Mouse (Mus musculus) layer of hippocampus, postnatal 36 days (tissue): ENCODE results near the gene Slc12a8. TPM values are rescaled to one million over a fixed set of nuclear protein-coding genes. Genes with fewer than 3 reads are reported as not detected.

Experiments
- DNase-seq, 2 experiments: peaks; one replicate each; pipeline ENCODE4 v3.0.0; 2022
- total RNA-seq, 2 experiments: library from RNA; stranded (reverse); gene quantifications; 2 replicates each; pipeline ENCODE4 v1.2.3; 2021

The Slc12a8 gene
- total RNA-seq, 2 experiments from 2014 or later, result 0.37 to 0.88 TPM

DNA sequence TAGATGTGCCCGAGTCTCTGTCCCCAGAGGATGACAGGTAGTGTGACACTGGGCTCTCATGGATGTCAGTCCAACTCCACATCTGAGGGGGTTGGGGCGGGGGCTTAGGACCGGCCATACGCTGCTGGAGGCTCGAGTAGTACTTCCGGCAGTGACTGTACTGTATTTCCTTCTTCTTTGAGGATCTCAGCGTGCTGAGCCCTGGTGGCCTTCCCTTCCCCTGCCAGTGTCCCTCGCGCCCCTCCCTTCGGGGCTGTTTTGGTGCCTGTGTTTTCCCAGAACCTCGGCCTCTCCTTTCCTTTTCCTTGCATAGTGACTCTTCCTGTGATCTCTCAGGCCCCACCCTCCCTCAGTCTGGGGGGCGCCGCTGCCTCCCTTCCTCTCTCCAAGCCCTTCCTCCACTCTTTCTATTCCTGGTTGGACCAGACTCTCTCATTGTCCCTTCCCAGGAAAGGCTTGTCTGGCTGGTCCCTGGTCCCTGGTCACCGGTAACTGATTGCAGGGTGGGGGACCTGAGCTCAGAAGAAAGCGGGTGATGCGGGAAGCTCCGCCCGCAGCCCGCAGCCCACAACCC is 66.8 kb downstream of the Slc12a8 start:
- no peak for DNase-seq

DNA sequence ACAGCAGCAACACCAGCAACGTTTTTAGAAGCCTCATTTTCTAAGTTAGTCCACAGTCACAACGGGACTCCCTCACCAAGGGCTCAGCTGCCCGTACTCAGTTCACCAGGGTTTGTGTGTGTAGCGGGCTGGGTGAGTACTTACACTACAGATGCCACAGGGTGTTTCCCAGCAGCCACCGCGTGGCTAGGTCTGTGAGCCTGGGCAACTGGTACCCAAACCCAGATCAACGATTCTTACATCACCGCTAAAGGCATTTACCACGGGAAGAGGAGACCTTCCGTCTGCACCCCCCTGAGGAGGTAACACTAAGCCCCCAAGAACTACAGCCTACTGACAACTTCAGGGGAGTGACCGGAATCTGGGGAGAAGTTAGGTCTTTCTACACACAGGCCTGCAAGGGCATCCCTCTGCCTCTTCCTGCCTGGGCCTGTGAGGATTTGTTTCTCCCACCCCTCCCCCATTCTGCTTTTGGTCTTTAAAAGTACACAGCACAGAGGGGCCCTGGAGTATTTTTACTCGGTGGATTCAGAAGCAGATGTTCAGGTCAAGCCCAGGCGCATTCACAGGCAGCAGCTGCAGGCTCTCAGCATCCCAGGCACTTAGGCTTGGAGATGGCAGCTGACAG is 67.4 kb downstream of the Slc12a8 start:
- no peak for DNase-seq

DNA sequence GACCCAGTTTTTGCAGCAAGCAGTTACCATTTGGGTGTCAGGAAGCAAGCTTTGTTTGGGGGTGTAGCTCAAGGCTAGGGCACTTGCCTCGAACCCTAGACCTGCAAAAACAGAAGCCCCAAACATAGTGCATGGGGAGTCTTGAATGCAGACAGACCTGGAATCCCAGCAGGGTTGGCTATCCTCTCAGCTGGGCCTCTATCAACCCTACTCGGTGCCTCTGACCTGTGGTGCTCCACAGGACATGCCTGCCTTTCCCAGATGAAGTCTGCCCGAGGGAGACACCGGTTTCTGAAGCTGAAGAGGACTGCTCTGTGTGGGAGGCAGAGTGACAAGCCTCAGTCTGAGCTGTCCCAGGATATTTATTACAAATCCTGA is 67.9 kb downstream of the Slc12a8 start:
- DNase-seq, result no peak

DNA sequence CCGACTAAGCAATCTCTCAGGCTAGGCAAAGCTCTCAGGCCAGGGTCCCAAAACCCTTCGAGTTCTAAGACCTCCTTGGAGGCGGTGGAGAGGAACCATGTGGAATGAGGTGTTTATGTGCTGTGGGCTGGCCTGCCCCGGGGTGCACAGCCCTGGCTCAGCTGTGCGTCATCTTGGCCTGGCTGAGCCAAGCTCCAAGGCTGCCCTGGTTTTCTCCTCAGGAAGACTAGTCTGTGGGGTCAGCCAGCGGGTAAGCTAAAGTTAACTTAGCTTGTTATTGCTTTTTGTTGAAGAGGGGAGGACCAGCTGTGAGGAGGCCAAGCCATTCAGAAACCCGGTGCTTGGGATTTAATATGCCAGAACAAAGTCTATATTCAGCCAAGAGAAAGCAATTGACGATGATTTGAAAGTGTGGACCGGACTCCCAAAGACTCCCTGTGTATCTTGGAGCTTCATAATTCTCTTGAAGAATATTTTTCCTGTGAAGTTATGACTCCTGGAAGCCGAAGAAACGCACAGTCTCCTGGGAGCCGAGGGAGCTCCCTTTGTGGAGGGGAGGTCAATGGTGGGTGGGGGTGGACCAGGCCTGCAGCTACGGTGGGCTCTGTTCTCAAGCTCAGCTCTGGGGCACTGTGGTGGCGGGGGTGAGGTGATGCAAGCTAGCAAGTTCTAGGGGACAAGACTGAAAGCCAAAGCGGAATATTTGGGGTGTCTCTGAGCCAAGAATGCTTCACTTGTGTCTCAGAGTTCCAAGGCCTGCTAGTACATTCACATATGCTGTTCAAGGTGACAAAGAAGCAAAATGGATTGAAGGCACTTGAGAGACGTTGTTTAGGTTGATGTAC is 70.4 kb downstream of the Slc12a8 start:
- no peak for DNase-seq

- DNase-seq, result no peak
Observed at GRCm38 (mm10) chr16:33588845-33589244, 71.7 kb downstream of the Slc12a8 start.

DNA sequence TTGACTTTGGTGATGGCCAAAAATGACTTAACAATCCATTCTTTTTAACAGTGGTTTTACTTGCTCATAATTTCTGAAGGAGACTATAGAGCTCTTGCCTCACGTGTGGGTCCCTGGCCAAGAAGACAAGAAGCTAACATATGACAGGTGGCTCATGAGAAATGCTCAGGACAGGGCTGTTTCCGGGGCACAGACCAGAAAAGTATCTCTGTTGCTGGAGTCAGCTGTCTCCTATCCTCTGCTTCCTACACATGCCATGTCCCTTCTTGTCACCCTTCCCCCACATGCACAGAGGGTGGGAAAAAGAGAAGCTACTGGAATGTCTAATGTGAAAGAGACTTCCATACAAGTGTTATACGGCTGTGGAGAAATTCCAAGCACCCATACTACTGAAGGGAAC is 73.3 kb downstream of the Slc12a8 start:
- DNase-seq, result no peak

DNA sequence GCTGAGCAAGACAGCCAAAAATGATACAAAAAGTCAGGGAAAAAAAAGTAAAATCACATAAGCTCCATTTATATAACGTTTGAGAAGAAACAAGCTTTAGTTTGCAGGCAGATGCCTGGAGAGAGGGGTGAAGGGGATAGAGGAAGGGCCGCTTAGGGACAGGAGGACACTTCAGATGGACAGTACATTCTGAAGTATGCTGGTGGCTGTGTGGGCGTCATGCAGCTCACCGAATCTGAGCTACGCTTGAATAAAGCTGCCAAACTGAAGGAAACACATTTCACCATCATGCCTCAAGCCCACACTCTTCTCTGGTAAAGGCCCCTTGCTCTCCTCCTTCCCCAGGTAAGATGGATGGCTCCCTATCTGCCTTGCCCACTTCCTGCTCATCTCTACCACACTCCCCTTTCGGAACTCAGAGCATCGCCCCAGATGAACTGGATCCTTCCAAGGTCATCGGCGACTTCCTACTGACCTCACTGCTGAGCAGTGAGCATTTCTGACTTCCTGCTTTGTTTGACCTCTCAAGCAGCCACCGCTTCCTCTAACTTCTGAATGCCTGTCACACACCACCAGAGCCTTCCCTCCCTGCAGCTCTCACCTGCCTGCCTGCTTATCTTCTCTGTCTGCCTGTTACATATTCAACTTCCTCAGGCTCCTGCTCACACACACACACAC is 74.4 kb downstream of the Slc12a8 start:
- DNase-seq, result no peak

DNA sequence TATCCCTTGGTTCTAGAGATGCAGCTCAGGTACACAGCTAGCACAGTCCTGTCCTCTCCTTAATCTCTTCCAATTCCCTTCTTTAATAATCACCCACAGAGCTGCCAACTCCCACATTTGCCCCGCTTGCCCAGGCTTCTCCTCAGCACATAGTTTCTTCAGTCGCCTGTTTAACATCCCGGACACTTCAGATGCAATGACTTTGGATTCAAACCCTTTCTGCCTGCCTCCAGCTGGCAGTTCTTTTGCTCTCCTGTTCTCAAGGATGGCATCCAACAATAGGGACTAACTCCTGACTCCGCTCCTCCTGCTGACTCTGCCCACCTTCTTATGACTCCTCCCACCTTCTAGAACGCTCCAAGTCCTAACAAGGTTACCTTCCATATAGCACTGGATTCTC is 75.2 kb downstream of the Slc12a8 start:
- DNase-seq, result no peak

DNA sequence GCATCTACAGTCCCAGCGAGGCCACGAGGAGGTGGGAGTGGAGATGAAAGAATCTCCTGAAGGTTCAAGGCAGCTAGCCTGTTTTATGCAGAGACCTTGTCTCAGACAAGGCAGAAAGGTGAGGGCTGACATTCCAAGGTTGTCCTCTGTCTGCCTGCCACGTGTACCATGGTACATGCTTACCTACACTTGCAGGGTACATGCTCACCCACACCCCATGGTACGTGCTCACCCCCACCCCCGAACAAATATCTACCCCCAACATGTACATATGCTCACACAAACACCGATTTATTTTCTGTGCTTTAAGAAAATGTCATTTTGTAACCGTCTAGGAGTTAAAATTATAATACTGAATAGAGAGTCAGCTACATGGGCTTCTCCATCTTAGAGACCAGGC is 76.3 kb downstream of the Slc12a8 start:
- no peak for DNase-seq

DNA sequence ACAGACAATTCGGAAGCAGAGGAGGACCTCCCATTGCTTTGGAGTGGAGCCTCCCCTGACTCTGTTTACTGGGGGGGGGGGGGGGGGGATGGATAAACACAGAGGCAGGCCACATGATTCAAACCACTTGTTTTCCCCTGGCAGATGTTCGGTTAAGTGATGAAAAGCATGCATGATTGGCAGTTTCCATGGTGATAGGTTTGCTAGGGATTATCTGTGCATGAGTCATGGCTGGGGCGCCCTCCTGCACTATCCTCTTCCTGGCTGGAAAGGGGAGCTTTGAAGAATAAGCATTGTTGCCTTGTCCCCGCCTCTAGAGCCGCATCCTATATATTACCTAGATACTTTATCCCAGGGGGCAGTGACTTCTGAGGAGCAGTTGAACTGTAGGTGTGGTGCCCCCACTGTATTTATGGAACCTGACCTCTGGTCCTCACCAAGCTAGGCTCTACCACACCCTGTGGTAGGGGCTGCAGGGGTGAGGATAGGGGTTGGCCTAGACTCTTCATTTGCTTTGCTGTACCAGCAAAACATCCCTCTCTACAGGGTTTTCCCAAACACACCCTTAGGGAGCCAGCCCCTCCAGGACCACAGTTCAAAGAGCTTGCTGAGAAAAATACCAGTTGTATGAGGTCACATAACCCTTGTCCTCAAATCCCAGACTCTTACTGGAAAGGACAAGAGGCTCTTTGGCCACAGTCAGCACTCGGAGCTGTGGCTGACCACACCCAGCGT is 77.1 kb downstream of the Slc12a8 start:
- no peak for DNase-seq

DNA sequence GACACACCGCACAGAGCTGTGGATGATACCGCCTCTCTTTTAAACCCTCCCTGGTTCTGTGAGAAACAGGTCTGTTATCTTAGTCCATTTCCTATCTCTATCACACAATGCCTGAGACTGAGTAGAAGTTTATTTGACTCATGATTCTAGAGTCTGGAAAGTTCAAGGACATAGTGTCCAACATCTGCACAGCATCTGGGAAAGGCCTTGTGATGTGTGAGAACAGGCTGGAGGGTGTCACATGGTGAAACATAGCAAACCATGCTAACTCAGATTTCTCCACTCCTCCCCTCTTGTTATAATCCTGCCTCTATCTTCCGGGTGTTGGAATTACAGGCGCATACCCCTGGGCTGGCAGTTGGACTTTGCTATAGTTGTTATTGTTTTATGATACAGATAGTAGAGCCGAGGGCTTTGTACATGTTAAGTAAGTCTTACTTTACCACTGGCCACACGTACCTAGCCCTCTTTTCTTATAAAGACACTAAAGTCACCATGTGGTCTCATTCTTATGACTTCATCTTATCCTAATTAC is 78.2 kb downstream of the Slc12a8 start:
- no peak for DNase-seq

- DNase-seq, result no peak
Observed at GRCm38 (mm10) chr16:33596213-33596612, 79.1 kb downstream of the Slc12a8 start.

GRCm38 (mm10) chr16:33600216-33600615 is 83.1 kb downstream of the Slc12a8 start:
- no peak for DNase-seq

- no peak for DNase-seq
Observed at GRCm38 (mm10) chr16:33601299-33601698, 84.2 kb downstream of the Slc12a8 start.

DNA sequence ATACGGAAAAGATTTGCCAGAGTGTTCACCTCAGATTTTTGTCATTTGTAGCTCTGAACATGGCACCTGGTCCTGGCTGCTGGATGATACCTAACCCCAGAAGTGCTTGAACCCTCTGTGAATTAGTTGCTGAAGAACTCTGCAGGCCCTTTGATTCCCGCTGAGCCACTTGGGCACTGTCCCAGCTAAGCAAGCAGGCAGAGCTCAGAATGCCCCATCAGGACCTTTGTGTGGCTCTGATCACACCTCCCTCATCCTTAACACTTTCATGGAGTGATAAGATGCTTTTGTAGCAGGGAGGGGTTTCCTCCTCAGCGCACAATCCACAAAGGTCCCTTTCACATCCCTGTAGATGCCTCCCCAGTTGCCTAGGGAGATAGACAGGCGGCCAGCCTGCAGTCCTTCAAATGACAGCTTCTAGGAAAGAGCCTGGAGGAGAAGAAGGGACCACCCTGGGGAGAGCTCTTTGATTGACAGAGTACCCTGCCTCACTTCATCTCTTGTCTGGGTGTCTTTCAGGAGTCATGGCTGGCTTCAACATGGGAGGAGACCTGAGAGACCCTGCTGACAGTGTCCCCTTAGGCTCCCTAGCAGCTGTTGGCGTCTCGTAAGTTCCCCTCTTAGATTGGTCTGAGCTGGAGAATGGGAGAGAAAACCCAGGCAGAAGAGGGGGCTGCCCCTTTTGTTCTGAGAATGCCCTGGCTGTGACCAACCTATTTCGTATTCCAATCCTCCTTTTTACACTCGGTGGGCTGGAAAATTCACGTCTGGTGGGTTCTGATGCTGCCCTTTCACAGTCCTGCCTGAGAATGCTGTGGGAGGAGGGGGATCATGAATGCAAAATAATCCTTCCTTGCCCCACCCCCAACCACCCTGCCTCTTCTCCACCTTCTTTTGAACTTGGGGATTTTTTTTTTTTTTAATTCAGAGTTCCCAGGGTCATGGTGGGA is 88.8 kb downstream of the Slc12a8 start:
- DNase-seq, result no peak

DNA sequence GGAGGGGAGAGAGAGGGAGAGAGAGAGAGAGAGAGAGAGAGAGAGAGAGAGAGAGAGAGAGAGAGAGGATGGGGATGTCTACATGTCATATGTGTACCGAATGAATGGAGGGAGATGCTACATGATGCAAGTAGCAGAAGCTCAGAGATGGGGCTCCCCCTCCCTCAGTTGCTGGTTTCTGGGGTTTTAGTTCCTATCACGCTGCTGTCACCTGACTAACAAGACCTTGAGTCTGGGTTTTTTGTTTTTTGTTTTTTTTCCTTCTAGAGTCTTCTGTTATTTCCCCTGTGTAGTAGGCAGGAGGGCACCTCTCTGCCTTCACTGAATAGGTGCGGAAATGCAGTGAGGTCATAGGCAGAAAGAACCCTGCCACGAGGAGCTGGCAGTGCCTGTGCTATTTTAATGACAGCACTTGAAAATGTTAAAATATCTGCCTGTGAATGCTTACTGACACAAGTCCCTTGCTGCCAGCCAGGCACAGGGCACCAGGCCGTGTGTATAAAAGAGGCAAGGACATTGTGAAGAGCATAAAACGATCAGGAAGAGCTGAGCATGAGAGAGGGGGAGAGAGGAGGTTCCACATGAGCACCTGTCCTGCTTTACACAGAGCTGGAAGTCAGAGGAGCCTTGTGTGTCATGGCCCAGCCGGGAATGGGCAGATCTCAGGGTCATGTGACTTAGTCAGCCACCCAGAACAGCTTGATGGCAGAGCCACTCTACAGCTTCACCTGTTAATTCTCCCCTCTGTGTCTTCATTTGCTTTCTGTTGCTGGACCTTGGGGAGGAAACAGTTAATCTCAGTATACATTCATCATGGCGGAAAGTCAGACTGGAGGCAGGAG is 89.8 kb downstream of the Slc12a8 start:
- no peak for DNase-seq

- DNase-seq, result no peak
Observed at GRCm38 (mm10) chr16:33609554-33609953, 92.4 kb downstream of the Slc12a8 start.

DNA sequence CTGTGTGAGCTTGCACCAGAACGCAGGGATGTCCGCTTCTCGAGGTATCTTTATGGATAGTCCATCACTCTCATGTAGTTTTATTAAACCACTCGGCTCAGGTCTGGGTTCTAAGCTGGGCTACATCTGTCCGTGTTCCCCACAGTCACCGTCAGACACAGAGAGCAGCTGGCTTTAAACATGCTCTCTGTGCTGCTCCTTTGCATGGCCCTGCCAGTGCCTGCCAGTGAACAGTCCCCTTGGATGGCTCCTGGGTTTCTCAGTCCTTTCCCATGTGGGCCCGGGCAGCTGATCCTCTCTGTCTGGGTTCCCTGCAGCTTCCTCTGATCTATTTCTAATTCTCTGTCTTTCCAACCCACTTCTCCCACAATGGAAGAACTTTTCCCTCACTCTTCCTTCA is 93.3 kb downstream of the Slc12a8 start:
- no peak for DNase-seq

- no peak for DNase-seq
Observed at GRCm38 (mm10) chr16:33611291-33611690, 94.2 kb downstream of the Slc12a8 start.
